Mouse (Mus musculus) thymus, postnatal 0 days (tissue): ENCODE data around the gene Umod. TPM values are rescaled to one million over a fixed set of nuclear protein-coding genes. Genes with fewer than 3 reads are reported as not detected.

Source experiments
- DNase-seq: peaks from one replicate; pipeline ENCODE4 v3.0.0-alpha.2; 2015; ENCODE audit warnings: low spot score
- polyA plus RNA-seq: library from polyadenylated mRNA; unstranded; fragments of >200 nt; fragmentation: Nextera tagmentation; extraction: Ambion mirVana; gene quantifications from 2 replicates; pipeline ENCODE4 v1.2.1, GENCODE M21; 2015

Umod gene
- polyA plus RNA-seq, 1 experiment from 2014 or later: 0.22 TPM

GRCm38 (mm10) chr7:119443849-119444248, 35.2 kb downstream of the Umod start:
- DNase-seq: no peak

GRCm38 (mm10) chr7:119441938-119442337, 37.1 kb downstream of the Umod start:
- DNase-seq: no peak

- no peak for DNase-seq
Observed at GRCm38 (mm10) chr7:119427180-119427616, 51.9 kb downstream of the Umod start.

GRCm38 (mm10) chr7:119420730-119421129, 58.4 kb downstream of the Umod start:
- no peak for DNase-seq

GRCm38 (mm10) chr7:119418523-119418922, 60.6 kb downstream of the Umod start:
- DNase-seq: no peak

Other genes starting within 250 kb of the Umod start
- 3.3 and 4.4 TPM in 2 replicates for gene Gp2, start 20.0 kb downstream of the Umod start, polyA plus RNA-seq
- not detected in 2 replicates for gene Acsm5, start 40.2 kb upstream of the Umod start, polyA plus RNA-seq
- not detected in 2 replicates for gene Pdilt, start 44.2 kb upstream of the Umod start, polyA plus RNA-seq
- gene Acsm2, start 75.1 kb upstream of the Umod start, polyA plus RNA-seq: not detected in 2 replicates
- 0.13 TPM in 1 of 2 replicates, not detected in the other for gene Acsm1, start 127.7 kb upstream of the Umod start, polyA plus RNA-seq
- 0.07 and 0.08 TPM in 2 replicates for gene Acsm4, start 210.7 kb upstream of the Umod start, polyA plus RNA-seq
- gene Thumpd1, start 241.5 kb upstream of the Umod start, polyA plus RNA-seq: 84.6 and 85.9 TPM in 2 replicates